Mouse (Mus musculus) CH12.LX (cell line): Measurements from ENCODE around the gene Opcml. TPM values are rescaled to one million over a fixed set of nuclear protein-coding genes. Genes with fewer than 3 reads are reported as not detected.

Experiments used
- DNase-seq: peaks from one replicate; pipeline ENCODE4 v3.0.0-alpha.2; 2013; ENCODE audit errors: extremely low read depth
- H3K27ac ChIP-seq: 2 replicates; pipeline ENCODE4 v1.5.1; 2012; ENCODE audit warnings: low read depth, mild to moderate bottlenecking, control low read depth, moderate library complexity; ENCODE audit not compliant: insufficient read depth
- H3K27me3 ChIP-seq: replicated peaks from 2 replicates; pipeline ENCODE3; 2012; ENCODE audit warnings: inconsistent platforms
- H3K36me3 ChIP-seq, 2 experiments: replicated peaks in 1 of 2; 2 replicates each; pipeline versions ENCODE3 to v1.6.1; 2012; ENCODE audit warnings: inconsistent platforms in 1 of 2, low read length in 1 of 2, mild to moderate bottlenecking in 1 of 2, mixed read lengths in 1 of 2, moderate library complexity in 1 of 2; ENCODE audit not compliant: control insufficient read depth in 1 of 2, insufficient read depth in 1 of 2
- H3K4me1 ChIP-seq, 2 experiments: 2 replicates each; pipeline ENCODE4 v1.6.1; 2012; ENCODE audit warnings: inconsistent platforms in 1 of 2, moderate library complexity in 1 of 2; ENCODE audit not compliant: insufficient read depth in 2 of 2, control insufficient read depth in 1 of 2
- H3K4me2 ChIP-seq: 2 replicates; pipeline ENCODE4 v1.6.1; 2012; ENCODE audit warnings: low read depth, mild to moderate bottlenecking, control low read depth; ENCODE audit not compliant: poor library complexity, insufficient read depth, severe bottlenecking
- H3K4me3 ChIP-seq, 3 experiments: fragments of 150-350 bp in 1 of 3; sonication (generic) in 1 of 3; replicated peaks in 1 of 3; 2 replicates each; pipeline versions ENCODE3 to v1.5.1; 2011 to 2012; ENCODE audit warnings: low read depth in 2 of 3, low read length in 2 of 3, mild to moderate bottlenecking in 2 of 3, moderate library complexity in 2 of 3, control low read depth in 1 of 3, improper control_type of control experiment in 1 of 3, inconsistent platforms in 1 of 3, mixed read lengths in 1 of 3; ENCODE audit not compliant: poor library complexity in 1 of 3
- H3K79me2 ChIP-seq: replicated peaks from 2 replicates; pipeline ENCODE4 v1.6.1; 2012; ENCODE audit warnings: mild to moderate bottlenecking, moderate library complexity; ENCODE audit not compliant: control insufficient read depth, poor library complexity, insufficient read depth, severe bottlenecking; ENCODE audit errors: extremely low read depth
- H3K9ac ChIP-seq: 2 replicates; pipeline ENCODE4 v1.6.1; 2012; ENCODE audit warnings: low read depth, mild to moderate bottlenecking, control low read depth, moderate library complexity; ENCODE audit not compliant: insufficient read depth
- H3K9me3 ChIP-seq: replicated peaks from 2 replicates; pipeline ENCODE3; 2012; ENCODE audit warnings: low read length, inconsistent platforms, mixed read lengths
- ELF1 ChIP-seq: IDR thresholded peaks from 2 replicates; pipeline ENCODE4 v1.6.1; 2014; ENCODE audit warnings: low read depth, mild to moderate bottlenecking, inconsistent platforms, low read length, improper control_type of control experiment
- EP300 ChIP-seq: IDR thresholded peaks from 2 replicates; pipeline ENCODE4 v1.6.1; 2011; ENCODE audit warnings: low read length, improper control_type of control experiment
- ETS1 ChIP-seq: conservative IDR thresholded peaks from 2 replicates; pipeline ENCODE4 v1.6.1; 2012; ENCODE audit warnings: low read depth, mild to moderate bottlenecking, inconsistent platforms, low read length, improper control_type of control experiment, moderate library complexity
- GABPA ChIP-seq: IDR thresholded peaks from 2 replicates; pipeline ENCODE4 v1.6.1; 2012; ENCODE audit warnings: low read depth, low read length, improper control_type of control experiment, inconsistent platforms; ENCODE audit not compliant: insufficient replicate concordance
- HCFC1 ChIP-seq: IDR thresholded peaks from 2 replicates; pipeline ENCODE4 v1.6.1; 2012; ENCODE audit warnings: low read depth, mild to moderate bottlenecking, inconsistent platforms, low read length, improper control_type of control experiment
- IRF4 ChIP-seq: IDR thresholded peaks from 2 replicates; pipeline ENCODE4 v1.6.1; 2014; ENCODE audit warnings: low read depth, mild to moderate bottlenecking, inconsistent platforms, low read length, improper control_type of control experiment
- JUN ChIP-seq: IDR thresholded peaks from 2 replicates; pipeline ENCODE4 v1.6.1; 2011; ENCODE audit warnings: low read depth, mild to moderate bottlenecking, low read length, improper control_type of control experiment, moderate library complexity; ENCODE audit not compliant: insufficient read depth
- JUND ChIP-seq: conservative IDR thresholded peaks from 2 replicates; pipeline ENCODE4 v1.6.1; 2011; ENCODE audit warnings: low read depth, low read length, improper control_type of control experiment
- KAT2A ChIP-seq: IDR thresholded peaks from 2 replicates; pipeline ENCODE4 v1.6.1; 2012; ENCODE audit warnings: low read length, improper control_type of control experiment, inconsistent platforms; ENCODE audit not compliant: insufficient replicate concordance
- MAFK ChIP-seq: IDR thresholded peaks from 2 replicates; pipeline ENCODE4 v1.6.1; 2011; ENCODE audit warnings: low read length, improper control_type of control experiment; ENCODE audit not compliant: insufficient replicate concordance
- MAX ChIP-seq: IDR thresholded peaks from 2 replicates; pipeline ENCODE4 v1.6.1; 2011; ENCODE audit warnings: low read length, improper control_type of control experiment
- MEF2A ChIP-seq: IDR thresholded peaks from 2 replicates; pipeline ENCODE4 v1.6.1; 2014; ENCODE audit warnings: low read depth, mild to moderate bottlenecking, inconsistent platforms, low read length, improper control_type of control experiment, borderline replicate concordance
- MXI1 ChIP-seq: IDR thresholded peaks from 2 replicates; pipeline ENCODE4 v1.6.1; 2011; ENCODE audit warnings: mild to moderate bottlenecking, low read depth, low read length, improper control_type of control experiment
- NELFE ChIP-seq: IDR thresholded peaks from 2 replicates; pipeline ENCODE4 v1.6.1; 2011; ENCODE audit warnings: low read depth, low read length, improper control_type of control experiment
- NRF1 ChIP-seq: IDR thresholded peaks from 2 replicates; pipeline ENCODE4 v1.6.1; 2014; ENCODE audit warnings: low read depth, mild to moderate bottlenecking, inconsistent platforms, low read length, improper control_type of control experiment, moderate library complexity
- POLR2A ChIP-seq: IDR thresholded peaks from 2 replicates; pipeline ENCODE4 v1.6.1; 2011; ENCODE audit warnings: low read depth, mild to moderate bottlenecking, improper control_type of control experiment, low read length
- RAD21 ChIP-seq: IDR thresholded peaks from 2 replicates; pipeline ENCODE4 v1.6.1; 2011; ENCODE audit warnings: low read depth, mild to moderate bottlenecking, low read length, improper control_type of control experiment, moderate library complexity
- SIN3A ChIP-seq: IDR thresholded peaks from 2 replicates; pipeline ENCODE4 v1.6.1; 2012; ENCODE audit warnings: low read length, improper control_type of control experiment, inconsistent platforms
- SMC3 ChIP-seq: IDR thresholded peaks from 2 replicates; pipeline ENCODE4 v1.6.1; 2011; ENCODE audit warnings: low read depth, low read length, improper control_type of control experiment
- TBP ChIP-seq: conservative IDR thresholded peaks from 2 replicates; pipeline ENCODE4 v1.6.1; 2011; ENCODE audit warnings: low read depth, low read length, improper control_type of control experiment
- UBTF ChIP-seq: IDR thresholded peaks from 2 replicates; pipeline ENCODE4 v1.6.1; 2012; ENCODE audit warnings: low read depth, mild to moderate bottlenecking, inconsistent platforms, low read length, improper control_type of control experiment, moderate library complexity
- USF2 ChIP-seq: conservative IDR thresholded peaks from 2 replicates; pipeline ENCODE4 v1.6.1; 2011; ENCODE audit warnings: low read depth, low read length, improper control_type of control experiment
- ZKSCAN1 ChIP-seq: IDR thresholded peaks from 2 replicates; pipeline ENCODE4 v1.6.1; 2012; ENCODE audit warnings: low read depth, inconsistent platforms, low read length, improper control_type of control experiment, borderline replicate concordance
- ZMIZ1 ChIP-seq: IDR thresholded peaks from 2 replicates; pipeline ENCODE4 v1.6.1; 2012; ENCODE audit warnings: low read depth, mild to moderate bottlenecking, inconsistent platforms, low read length, improper control_type of control experiment
- ZNF384 ChIP-seq: IDR thresholded peaks from 2 replicates; pipeline ENCODE4 v1.6.1; 2012; ENCODE audit warnings: low read depth, low read length, improper control_type of control experiment, inconsistent platforms
- dilution Hi-C: fragments of 300-500 bp; cut with MboI; formaldehyde crosslinking; loops from 2 replicates; pipeline ENCODE4 v1.14.3; 2020; ENCODE audit warnings: low sequenced_read_pairs; ENCODE audit not compliant: extremely low pct_unique_long_range_greater_than_20kb, extremely low pct_ligation_motif_present
- in situ Hi-C: fragments of 300-500 bp; cut with MboI; formaldehyde crosslinking; loops from 3 replicates; pipeline ENCODE4 v1.14.3; 2019; ENCODE audit warnings: low sequenced_read_pairs, low pct_ligation_motif_present, low pct_unique_long_range_greater_than_20kb, mixed read lengths
- polyA plus RNA-seq: library from polyadenylated mRNA; unstranded; fragments of >175 nt; gene quantifications from 2 replicates; pipeline ENCODE4 v1.2.1, GENCODE M21; 2012; ENCODE audit warnings: low read depth; ENCODE audit not compliant: insufficient read length
- total RNA-seq, 2 experiments: library from RNA; depleted of rRNA; stranded (reverse); fragments of 300-350 nt in 1 of 2; fragments of >200 nt in 1 of 2; gene quantifications; 2 replicates each; pipeline ENCODE4 v1.2.3; 2012 to 2014

Gene Opcml
- total and polyA plus RNA-seq, 3 experiments: 0.34 to 0.60 TPM; not detected in 1

DNA sequence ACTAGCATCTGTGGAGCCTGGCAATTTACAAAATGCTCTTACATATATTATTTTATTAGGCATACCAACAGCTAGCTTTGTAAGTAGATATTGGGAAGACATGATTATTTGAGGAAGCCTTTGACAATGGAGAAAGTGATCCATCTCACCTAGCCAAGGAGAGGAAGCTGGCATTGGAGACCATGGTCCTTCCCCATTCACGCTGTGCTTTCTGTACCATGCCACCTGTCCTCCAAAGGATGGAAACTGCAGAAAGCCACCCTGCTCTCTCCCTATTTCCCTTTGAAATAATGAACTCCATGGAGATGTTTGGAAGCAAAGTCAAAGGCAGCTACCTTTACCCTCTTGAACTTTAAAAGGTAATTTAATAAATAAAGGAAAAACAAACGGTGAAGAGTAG is 570.1 kb downstream of the Opcml start:
- Histone ChIP-seq H3K36me3 (no peaks in the 10 kb centered on the region), H3K4me3 (no peak overlapping the region), H3K4me2 (no peak overlapping the region), H3K27me3 (no peaks in the 10 kb centered on the region), H3K9me3 (peaks cover 11% of the 10 kb centered on the region), H3K27ac (no peak overlapping the region), H3K4me1 (no peaks in the 10 kb centered on the region), H3K79me2 (no peaks in the 10 kb centered on the region), H3K9ac (no peak overlapping the region)
- dilution Hi-C loops: no loop called here
- no peak for DNase-seq
- in situ Hi-C loops: no loop called here
- TF ChIP-seq USF2 (no peak), MXI1 (no peak), ELF1 (no peak), IRF4 (no peak), POLR2A (no peak), TBP (no peak), SIN3A (no peak), ZNF384 (no peak), JUND (no peak), ETS1 (no peak), UBTF (no peak), RAD21 (no peak), SMC3 (no peak), MAX (no peak)

DNA sequence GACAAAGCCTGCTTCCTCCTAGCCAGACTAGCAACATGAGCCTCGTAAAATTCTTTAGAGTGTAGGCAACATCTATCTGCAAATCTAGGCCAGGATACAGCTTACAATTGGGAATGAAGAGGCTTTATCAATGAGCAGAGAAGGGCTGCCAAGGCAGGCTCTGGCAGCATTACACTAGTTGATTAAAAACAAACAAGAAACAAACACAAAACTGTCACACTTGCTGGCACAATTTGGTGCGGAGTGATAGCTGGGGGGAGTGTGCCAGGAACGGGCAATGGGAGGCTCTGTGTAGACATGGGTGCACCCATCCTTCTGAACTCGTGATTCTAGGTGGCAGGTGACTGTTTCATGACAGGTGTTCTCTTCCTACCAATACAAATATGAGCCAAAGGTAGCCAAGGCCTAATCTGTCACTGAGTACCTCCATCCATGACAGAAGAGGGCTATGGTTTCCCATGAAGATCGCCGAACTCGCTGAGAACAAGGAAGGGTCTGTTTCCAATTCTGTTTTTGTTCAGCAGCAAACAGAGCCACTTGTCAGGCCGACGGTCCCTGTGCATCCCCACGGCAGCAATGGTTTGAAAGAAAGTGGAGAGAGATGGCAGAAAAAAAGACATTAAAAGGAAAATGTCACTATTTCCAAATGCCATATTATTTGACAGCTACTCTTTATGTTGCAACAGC is 574.0 kb downstream of the Opcml start:
- H3K4me1 ChIP-seq: no peaks in the 10 kb centered on the region
- H3K36me3 ChIP-seq: no peaks in the 10 kb centered on the region
- H3K27ac ChIP-seq: no peak overlapping the region
- no peak for TF ChIP-seq ZMIZ1
- TF ChIP-seq POLR2A: no peak
- TF ChIP-seq ELF1: no peak
- TF ChIP-seq MXI1: no peak
- no peak for TF ChIP-seq IRF4
- no peak for TF ChIP-seq EP300
- TF ChIP-seq NELFE: no peak
- TF ChIP-seq MEF2A: no peak
- TF ChIP-seq MAFK: no peak
- no peak for TF ChIP-seq UBTF
- TF ChIP-seq JUN: no peak
- no peak for TF ChIP-seq KAT2A
- no peak for TF ChIP-seq RAD21
- TF ChIP-seq ZNF384: no peak
- TF ChIP-seq GABPA: no peak
- no peak for TF ChIP-seq NRF1
- TF ChIP-seq HCFC1: no peak
- TF ChIP-seq ZKSCAN1: no peak
- no peak overlapping the region for H3K4me2 ChIP-seq
- dilution Hi-C loops (no loop called here), in situ Hi-C loops (no loop called here)
- no peak overlapping the region for H3K9ac ChIP-seq
- DNase-seq: no peak
- peaks cover 8% of the 10 kb centered on the region for H3K9me3 ChIP-seq
- H3K27me3 ChIP-seq: no peaks in the 10 kb centered on the region
- H3K79me2 ChIP-seq: no peaks in the 10 kb centered on the region
- no peak overlapping the region for H3K4me3 ChIP-seq
